Mouse (Mus musculus) spleen, postnatal 4 days (tissue): Measurements from ENCODE around the gene Ppp1r14c.
"Not testable (repeated sequence)": the region's sequence is repeated elsewhere in the genome, so short reads cannot be mapped to it uniquely, and the experiment has no call there.

Source experiments
- DNase-seq, 2 experiments: peaks; one replicate each; pipeline ENCODE4 v3.0.0; 2022; ENCODE audit warnings: low spot score in 2 of 2

Gene Ppp1r14c

GRCm38 (mm10) chr10:3466135-3466626 is 100.3 kb downstream of the Ppp1r14c start:
- DNase-seq, result no peak

- no peak for DNase-seq
Measured at GRCm38 (mm10) chr10:3468590-3468989, 102.7 kb downstream of the Ppp1r14c start.

GRCm38 (mm10) chr10:3476611-3477010 is 110.8 kb downstream of the Ppp1r14c start:
- no peak for DNase-seq

- no peak for DNase-seq
Measured at GRCm38 (mm10) chr10:3479772-3480171, 113.9 kb downstream of the Ppp1r14c start.

GRCm38 (mm10) chr10:3490052-3490451 is 124.2 kb downstream of the Ppp1r14c start:
- no peak for DNase-seq

- DNase-seq, result no peak
Measured at GRCm38 (mm10) chr10:3496791-3497190, 130.9 kb downstream of the Ppp1r14c start.

- not testable (repeated sequence) for DNase-seq
Measured at GRCm38 (mm10) chr10:3500846-3501245, 135.0 kb downstream of the Ppp1r14c start.

GRCm38 (mm10) chr10:3507484-3508221 is 141.8 kb downstream of the Ppp1r14c start:
- peak in 1 of 2 experiments; percentile 17 for DNase-seq

- DNase-seq, result no peak
Measured at GRCm38 (mm10) chr10:3508222-3508588, 142.3 kb downstream of the Ppp1r14c start.

GRCm38 (mm10) chr10:3508746-3509145 is 142.9 kb downstream of the Ppp1r14c start:
- no peak for DNase-seq

- no peak for DNase-seq
Measured at GRCm38 (mm10) chr10:3509663-3510277, 143.9 kb downstream of the Ppp1r14c start.

GRCm38 (mm10) chr10:3510486-3510885 is 144.6 kb downstream of the Ppp1r14c start:
- DNase-seq, result no peak

- DNase-seq, result no peak
Measured at GRCm38 (mm10) chr10:3511401-3511800, 145.5 kb downstream of the Ppp1r14c start.

GRCm38 (mm10) chr10:3512620-3513305 is 146.9 kb downstream of the Ppp1r14c start:
- DNase-seq, result no peak

- DNase-seq, result no peak
Measured at GRCm38 (mm10) chr10:3513947-3514346, 148.1 kb downstream of the Ppp1r14c start.
